Mouse (Mus musculus) testis, adult 2 months (tissue): ENCODE data around the gene Gm11627. TPM values are rescaled to one million over a fixed set of nuclear protein-coding genes. Genes with fewer than 3 reads are reported as not detected.

Source experiments
- H3K27ac ChIP-seq: fragments of 200-500 bp; 2 replicates; pipeline ENCODE4 v1.5.1; 2012; ENCODE audit warnings: low read depth, low read length; ENCODE audit not compliant: control insufficient read depth, insufficient read depth
- H3K27me3 ChIP-seq: fragments of 200-500 bp; 2 replicates; pipeline ENCODE4 v1.6.1; 2012; ENCODE audit warnings: mild to moderate bottlenecking, low read length, moderate library complexity; ENCODE audit not compliant: control insufficient read depth, insufficient read depth
- H3K36me3 ChIP-seq: fragments of 200-500 bp; 2 replicates; pipeline ENCODE4 v1.6.1; 2012; ENCODE audit warnings: mild to moderate bottlenecking, low read length; ENCODE audit not compliant: control insufficient read depth, insufficient read depth
- H3K4me1 ChIP-seq: fragments of 200-500 bp; 2 replicates; pipeline ENCODE4 v1.6.1; 2012; ENCODE audit warnings: low read length; ENCODE audit not compliant: control insufficient read depth, insufficient read depth
- H3K4me3 ChIP-seq: fragments of 200-500 bp; 2 replicates; pipeline ENCODE4 v1.5.1; 2012; ENCODE audit warnings: low read depth, mild to moderate bottlenecking, low read length, moderate library complexity, mixed read lengths; ENCODE audit not compliant: control insufficient read depth
- CTCF ChIP-seq: fragments of 200-500 bp; IDR thresholded peaks from 2 replicates; pipeline ENCODE4 v1.5.1; 2012; ENCODE audit warnings: low read depth, mild to moderate bottlenecking, inconsistent platforms, low read length, moderate library complexity; ENCODE audit not compliant: control insufficient read depth, insufficient read depth, insufficient replicate concordance
- POLR2A ChIP-seq: fragments of 200-500 bp; IDR thresholded peaks from 2 replicates; pipeline ENCODE4 v1.6.1; 2012; ENCODE audit warnings: low read depth, mild to moderate bottlenecking, inconsistent platforms, low read length, moderate library complexity; ENCODE audit not compliant: control insufficient read depth
- polyA plus RNA-seq: library from polyadenylated mRNA; depleted of rRNA; stranded (reverse); fragments of >200 nt; gene quantifications from 2 replicates; pipeline ENCODE4 v1.2.3, GENCODE M21; 2012

The Gm11627 gene
- polyA plus RNA-seq, 1 experiment = 0.51 TPM

DNA sequence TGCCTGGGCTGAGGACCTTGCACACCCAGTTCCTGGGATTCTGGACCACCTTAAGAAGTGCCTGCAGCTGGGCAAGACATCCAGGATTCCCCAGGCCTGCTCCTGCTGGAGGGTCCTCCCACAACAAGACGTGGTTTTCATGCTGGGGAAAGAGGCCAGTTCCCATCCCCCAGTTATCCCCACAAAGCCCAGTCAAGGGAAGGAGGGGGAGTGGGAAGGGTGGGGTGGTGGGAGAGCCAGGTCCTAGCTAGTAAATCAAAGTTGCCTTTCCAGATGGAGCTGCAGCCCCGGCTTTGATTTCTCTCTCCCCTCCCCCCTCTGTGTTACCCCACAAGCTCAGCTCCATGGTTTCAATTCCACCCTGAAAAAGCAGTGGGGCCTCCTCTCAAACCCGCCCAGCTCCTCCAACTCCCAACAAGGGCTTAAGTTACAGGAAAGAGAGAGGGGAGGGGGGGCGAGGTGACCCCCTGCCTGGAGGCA, 16.1 kb upstream of the Gm11627 start:
- TF ChIP-seq CTCF (no peak), POLR2A (no peak)
- H3K4me1 ChIP-seq = peaks cover 4% of the 10 kb centered on the region
- H3K27ac ChIP-seq = no peak overlapping the region
- no peak overlapping the region for H3K4me3 ChIP-seq
- H3K36me3 ChIP-seq = no peaks in the 10 kb centered on the region
- H3K27me3 ChIP-seq = no peaks in the 10 kb centered on the region

DNA sequence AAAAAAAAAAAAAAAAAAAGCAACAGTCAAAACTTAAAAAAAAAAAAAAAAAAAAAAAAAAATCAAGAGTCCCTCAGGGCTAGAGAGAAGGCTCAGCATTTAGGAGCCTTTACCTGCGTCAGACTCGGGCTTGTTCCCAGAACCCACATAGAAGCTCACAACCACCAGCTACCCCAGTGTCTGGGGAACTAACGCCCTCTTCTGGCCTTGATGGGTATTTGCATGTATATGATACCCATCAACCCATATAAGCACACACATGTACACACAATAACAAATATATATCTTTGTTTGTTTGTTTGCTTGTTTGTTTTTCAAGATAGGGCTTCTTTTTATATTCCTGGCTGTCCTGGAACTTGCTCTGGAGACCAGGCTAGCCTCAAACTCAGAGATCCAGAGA, 8.3 kb upstream of the Gm11627 start:
- Histone ChIP-seq H3K4me3 (no peak overlapping the region), H3K27me3 (no peaks in the 10 kb centered on the region), H3K36me3 (no peaks in the 10 kb centered on the region), H3K27ac (no peak overlapping the region), H3K4me1 (no peaks in the 10 kb centered on the region)
- no peak for TF ChIP-seq POLR2A
- TF ChIP-seq CTCF = peak; percentile 30; the same call in 1 of the 2 replicates

DNA sequence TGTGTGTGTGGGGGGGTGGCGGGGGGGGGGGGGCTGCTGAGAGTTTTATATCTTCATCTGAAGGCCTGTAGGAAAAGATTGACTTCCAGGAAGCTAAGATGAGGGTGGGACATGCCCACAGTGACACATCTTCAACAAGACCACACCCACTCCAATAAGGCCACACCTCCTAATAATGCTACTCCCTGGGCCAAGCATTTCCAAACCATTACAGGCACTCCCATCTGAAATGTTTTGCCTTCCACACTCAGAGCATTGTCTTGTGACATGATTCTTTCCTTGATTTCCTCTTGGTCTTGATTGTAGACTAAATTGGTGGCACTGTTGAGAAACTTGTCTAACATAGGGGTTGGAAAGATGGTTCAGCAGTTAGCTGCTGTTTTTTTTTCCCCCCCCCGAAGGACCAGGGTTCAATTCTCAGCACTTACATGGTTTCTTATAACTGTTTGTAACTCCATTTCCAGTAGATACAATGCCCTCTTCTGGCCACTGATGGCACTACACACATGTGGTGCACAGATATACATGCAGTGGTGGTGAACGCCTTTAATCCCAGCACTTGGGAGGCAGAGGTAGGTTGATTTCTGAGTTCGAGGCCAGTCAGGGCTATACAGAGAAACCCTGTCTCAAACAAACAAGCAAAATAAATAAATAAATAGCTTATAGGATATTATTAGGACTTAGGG, 7.3 kb upstream of the Gm11627 start:
- H3K36me3 ChIP-seq = no peaks in the 10 kb centered on the region
- no peak for TF ChIP-seq POLR2A
- no peak for TF ChIP-seq CTCF

DNA sequence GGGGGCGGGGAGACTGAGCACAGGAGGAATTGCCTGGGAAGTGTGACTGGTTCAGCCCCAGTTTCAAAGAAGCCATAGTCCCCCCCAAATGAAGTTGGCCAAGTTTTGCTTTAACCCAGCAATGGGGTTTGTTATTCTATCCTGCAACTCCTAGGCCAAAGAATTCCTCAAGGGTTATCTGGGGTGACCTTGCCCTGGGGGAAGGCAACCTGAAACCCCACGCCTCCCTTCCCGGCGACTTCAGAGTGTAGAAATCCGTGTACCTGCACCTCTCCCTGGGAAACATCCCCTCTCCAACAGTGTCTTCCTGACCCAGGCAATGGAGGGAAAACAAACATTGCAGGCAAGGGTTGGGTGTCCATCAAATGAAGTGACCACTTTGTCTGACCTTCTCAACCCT, 3.5 kb upstream of the Gm11627 start:
- TF ChIP-seq POLR2A (no peak), CTCF (no peak)
- Histone ChIP-seq H3K36me3 (no peaks in the 10 kb centered on the region), H3K27me3 (no peaks in the 10 kb centered on the region), H3K4me3 (no peak overlapping the region), H3K4me1 (peaks cover 5% of the 10 kb centered on the region), H3K27ac (no peak overlapping the region)

More for the DNA sequence above, 7.3 kb upstream of the Gm11627 start:
- H3K4me1 ChIP-seq = 0 out of 2 replicates have a peak, but pooled peaks cover 1% of the 10 kb centered on the region
- H3K27ac ChIP-seq = no peak overlapping the region
- no peaks in the 10 kb centered on the region for H3K27me3 ChIP-seq
- H3K4me3 ChIP-seq = no peak overlapping the region

DNA sequence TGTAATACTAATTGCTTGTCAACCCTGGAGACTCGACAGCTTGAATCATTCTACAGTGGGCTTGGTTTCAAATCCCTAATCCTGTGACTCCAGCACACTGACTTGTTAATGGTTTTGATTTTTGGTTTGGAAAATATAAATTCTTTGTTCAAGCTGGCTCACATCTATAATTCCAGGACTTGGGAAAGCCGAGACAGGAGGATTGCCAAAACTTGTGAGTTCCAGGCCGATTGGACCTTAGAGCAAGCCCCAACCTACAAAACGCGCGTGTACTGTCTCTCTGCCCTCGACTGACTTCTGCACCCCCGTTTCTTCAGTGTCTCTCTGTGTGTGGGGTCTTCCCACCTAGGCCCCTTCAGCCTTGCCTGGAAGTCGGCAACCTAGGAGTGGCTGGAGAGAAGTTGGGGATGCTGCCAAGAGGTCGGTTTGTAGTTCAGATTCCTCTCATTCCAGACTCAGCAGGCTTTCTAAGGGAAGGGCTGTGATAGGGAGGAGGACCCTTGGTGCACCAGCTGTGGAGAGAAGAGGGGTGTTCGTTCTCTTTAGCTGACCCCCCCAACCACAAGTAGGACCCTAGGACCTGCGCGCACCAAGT, 2.9 kb upstream of the Gm11627 start:
- Histone ChIP-seq H3K4me1 (peaks cover 9% of the 10 kb centered on the region), H3K4me3 (no peak overlapping the region), H3K27ac (no peak overlapping the region; the same call in 1 of the 2 replicates), H3K36me3 (no peaks in the 10 kb centered on the region), H3K27me3 (no peaks in the 10 kb centered on the region)
- TF ChIP-seq CTCF = no peak
- TF ChIP-seq POLR2A = no peak

DNA sequence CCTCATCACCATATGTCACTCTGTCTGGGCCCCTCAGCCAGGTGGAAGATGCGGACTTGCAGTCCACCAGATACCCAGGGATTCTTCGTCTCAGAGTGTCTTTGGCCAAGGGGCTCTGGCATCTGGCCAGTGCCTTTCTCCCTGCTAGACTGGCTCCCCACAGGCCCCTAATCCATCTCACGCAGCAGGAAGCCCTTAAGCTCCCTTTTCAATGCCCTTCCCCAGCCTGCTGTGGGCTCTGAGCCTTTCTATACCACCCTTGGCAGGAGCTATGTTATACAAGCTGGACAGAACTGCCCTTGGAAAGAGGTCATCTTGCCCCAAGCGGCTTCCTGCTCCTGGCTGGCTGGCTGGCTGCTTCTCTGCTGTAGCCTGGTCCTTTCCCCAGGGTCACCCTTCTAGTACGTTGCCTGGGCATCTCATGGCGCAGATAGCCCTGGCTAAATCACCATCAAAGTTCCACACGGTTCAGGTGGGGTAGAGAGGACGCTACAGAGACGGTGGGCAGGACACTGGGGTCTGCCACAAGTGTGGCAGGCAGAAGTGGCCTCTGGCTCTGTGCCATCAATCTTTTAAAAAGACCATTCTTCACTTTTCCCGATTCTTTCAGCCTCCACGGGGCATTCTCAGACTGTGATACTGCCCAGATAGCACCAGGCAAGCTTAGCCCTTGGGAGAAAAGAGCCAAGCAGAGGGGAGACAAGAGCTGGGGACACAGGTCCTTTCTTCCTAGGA, 2.2 kb upstream of the Gm11627 start:
- TF ChIP-seq CTCF (no peak), POLR2A (no peak)
- Histone ChIP-seq H3K27me3 (no peaks in the 10 kb centered on the region), H3K4me1 (peaks cover 12% of the 10 kb centered on the region)

DNA sequence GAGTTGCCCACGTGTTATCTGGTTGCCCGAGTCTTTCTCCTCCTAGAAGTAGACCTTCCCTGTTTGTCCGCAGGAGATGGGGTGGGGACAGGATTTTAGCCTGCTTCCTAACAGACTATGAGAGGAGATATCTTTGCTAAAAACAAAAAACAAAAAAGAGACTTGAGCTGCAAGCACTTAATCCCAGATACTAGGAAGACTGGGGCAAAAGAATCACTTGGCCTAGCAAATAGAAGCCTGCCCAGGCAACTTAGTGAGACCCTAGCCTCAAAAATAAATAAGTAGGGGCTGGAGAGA, 721 bp upstream of the Gm11627 start:
- Histone ChIP-seq H3K36me3 (no peaks in the 10 kb centered on the region), H3K4me1 (peaks cover 12% of the 10 kb centered on the region), H3K27me3 (no peaks in the 10 kb centered on the region)

More for the DNA sequence above, 2.2 kb upstream of the Gm11627 start:
- Histone ChIP-seq H3K27ac (no peak overlapping the region), H3K36me3 (no peaks in the 10 kb centered on the region), H3K4me3 (no peak overlapping the region)

More for the DNA sequence above, 721 bp upstream of the Gm11627 start:
- Histone ChIP-seq H3K4me3 (no peak overlapping the region), H3K27ac (no peak overlapping the region)
- no peak for TF ChIP-seq CTCF
